Mouse (Mus musculus) right cerebral cortex, postnatal 4 days (tissue): Measurements from ENCODE around the gene Fam187a.

Experiments
- DNase-seq: peaks from one replicate; pipeline ENCODE4 v3.0.0-alpha.2; 2022

The Fam187a gene

DNA sequence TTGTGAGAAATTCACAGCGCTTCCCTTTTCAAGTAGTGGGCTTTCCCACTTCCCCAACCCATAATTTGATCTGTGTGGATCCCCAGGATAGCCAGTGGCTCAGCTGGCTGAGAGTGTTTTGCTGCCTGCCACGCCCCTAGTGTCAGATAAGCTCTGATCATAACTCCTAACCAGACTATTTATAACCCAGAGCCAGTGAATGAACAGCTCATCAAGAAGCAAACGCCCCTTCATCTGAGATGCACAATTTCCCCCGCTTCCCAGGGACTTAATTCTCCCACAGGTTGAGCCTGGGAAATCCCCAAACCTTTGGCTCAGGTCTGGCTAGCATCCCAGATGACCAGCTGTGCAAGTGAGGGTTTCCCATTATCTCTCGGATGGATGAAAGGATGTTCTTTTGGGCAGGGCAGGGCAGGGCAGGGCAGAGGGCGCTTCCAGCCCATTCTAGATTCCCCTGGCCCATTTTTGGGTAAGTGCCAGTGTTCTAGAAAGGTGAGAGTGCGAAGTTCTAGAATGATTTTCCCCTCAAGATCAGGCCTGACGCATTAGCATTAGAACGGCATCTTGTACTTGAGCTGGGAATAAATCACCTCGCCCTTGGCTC is at the start of gene Fam187a:
Fam187a (plus strand) TSS at position 554 of the 604 bp plus-strand sequence.
- no peak for DNase-seq

DNA sequence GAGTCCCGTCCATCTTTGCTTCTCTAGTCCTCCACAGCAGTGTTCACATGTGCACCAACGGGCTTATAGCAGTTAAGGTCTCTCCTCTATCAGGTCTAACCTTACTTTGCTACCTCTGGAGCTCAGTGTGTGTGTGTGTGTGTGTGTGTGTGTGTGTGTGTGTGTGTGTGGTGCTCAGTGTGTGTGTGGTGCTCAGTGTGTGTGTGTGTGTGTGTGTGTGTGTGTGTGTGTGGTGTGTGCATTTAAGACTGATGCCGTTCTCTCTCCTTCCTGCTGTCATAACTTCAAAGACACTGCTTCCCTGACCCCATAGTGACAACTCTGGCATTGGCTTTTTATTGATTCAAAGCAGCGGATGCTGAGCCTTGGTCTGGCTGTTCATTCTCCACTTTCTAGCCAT is 49.4 kb upstream of the Fam187a start, which contains the start of gene Higd1b:
Higd1b (plus strand) TSS at position 301 of the 400 bp plus-strand sequence.
- DNase-seq = no peak

DNA sequence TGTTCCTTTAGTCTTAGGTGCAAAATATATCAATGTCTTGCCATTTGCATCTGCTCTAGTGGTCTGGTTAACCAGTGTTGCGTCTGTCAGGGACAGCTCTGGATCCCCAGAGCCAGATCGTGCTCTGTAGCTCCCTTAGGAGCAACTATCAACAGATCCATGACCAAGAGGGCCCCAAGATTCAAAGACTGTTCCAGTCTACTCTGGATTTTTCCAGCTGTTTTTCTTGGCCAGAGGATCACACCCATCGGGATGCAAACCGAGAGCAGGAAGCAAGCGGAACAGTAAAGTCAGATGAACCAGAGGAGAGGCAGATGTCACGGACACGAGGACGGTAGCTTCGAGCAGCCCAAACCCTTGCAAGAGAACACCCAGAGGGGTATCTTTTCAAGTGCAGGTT is 48.8 kb upstream of the Fam187a start:
- DNase-seq = no peak

DNA sequence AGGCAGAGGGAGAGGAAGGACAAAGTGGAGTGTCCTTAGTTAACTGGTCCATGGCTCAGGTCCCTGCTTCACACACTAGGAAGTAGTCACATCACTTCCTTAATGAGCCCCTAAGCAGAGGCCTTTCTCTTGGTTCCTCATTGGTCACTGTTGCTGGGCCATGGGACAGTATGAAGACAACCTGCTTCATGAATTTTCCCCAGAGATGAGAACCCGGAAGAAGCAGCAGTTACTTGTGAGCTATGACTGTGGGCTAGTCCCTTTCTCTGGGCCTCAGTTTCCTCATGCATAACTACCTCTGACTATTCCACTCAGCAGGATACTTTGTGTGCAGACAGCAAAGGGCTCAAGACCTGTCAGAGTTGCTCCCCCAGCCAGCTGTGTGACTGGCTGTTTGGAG is 47.6 kb upstream of the Fam187a start:
- DNase-seq = no peak

DNA sequence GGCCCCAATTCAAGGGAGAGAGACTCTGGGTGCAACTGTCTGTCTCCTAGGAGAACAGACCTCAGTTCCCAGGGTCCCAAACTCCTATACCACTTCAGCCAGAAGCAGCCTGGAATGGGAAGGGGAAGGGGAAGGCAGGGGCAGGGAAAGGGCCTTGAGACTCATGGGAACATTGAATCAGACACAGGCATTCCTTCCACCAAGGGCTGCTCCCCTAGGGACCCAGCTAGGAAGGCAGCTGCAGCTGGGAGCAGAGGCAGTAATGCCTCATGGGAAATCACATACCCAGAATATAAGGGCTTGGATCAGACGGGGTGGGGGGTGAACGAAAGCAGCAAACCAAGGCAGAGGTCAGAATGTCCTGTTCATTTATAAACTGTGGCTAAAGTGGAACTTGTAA is 46.8 kb upstream of the Fam187a start:
- DNase-seq = no peak

DNA sequence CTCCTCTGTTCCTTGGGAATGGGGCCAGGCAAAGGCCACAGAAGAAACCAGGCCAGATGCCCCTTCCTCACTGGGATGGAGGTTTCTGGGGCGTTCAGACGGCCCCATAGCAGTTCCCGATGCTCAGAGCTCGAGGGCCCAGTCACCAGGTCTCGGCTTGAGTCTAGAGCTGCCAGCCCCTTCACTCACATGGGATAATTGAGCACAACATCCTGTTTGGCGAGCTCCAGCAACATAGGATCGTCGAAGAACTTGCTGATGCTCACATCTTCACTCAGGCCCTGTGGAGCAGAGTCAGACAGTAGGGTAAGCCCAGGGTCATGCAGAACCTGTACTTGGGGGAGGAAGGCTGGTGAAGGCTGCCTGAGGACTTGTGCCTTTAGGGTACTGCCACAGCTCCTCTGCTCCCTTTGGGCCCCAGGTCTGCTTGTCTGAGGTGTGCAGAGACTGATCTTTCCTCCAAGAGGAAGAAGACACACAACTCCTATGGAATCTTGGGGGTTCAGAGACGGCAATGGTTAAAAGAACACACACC is 46.3 kb upstream of the Fam187a start:
- no peak for DNase-seq

DNA sequence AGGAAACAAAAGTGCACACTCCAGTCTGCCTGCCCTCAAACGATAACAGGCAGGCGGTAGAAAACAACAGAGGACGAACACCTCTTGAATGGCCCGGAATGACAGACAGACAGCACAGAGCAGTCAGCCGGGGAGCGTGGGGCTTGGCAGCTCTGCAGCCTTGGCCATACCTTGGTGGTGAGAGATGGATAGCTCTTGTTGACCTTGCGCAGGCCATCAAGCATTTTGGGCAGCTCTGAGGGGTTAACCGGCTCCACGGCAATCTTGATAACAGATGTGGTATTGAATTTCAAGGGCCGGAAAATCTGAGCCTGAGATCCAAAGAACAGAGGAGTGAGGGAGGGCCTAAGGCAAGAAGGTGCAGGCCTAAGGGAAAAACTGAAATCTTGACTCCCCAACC is 39.0 kb upstream of the Fam187a start:
- DNase-seq = no peak

DNA sequence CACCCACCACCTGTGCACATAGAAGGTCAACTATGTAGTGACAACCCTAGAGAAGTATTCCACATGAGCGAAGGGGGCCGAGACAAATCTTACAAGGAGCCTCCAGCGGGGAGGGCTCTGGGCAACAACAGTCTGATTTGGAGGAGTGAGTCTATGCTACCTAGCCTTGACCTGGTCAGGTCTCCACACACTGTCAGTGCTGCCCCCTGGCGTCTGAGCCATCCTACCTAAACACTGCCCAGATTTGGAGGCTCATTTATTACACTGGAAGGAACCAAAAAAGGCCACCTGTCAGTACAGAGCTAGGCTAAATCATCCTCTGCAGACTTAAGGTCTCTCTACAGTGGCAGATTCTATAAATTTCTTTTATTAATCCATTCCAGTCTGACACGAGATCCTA is 33.1 kb upstream of the Fam187a start:
- DNase-seq = peak; percentile 61

DNA sequence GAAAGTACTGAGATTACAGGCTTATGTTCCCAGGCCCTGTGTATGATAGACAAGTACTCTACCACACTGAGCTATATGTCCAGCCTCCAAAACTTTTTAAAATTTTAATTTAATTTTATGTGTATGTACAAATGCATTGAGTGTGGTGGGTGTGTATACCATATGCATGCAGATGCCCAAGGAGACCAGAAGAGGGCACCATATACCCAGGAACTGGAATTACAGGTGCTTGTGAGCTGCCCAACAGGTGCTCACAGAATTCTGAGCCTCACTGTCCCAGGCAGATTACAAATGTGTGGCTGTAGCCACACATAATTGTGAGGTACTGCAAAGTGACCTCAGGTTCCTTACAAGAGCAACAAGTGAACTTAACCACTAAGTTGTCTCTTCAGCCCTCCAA is 31.2 kb upstream of the Fam187a start:
- no peak for DNase-seq

DNA sequence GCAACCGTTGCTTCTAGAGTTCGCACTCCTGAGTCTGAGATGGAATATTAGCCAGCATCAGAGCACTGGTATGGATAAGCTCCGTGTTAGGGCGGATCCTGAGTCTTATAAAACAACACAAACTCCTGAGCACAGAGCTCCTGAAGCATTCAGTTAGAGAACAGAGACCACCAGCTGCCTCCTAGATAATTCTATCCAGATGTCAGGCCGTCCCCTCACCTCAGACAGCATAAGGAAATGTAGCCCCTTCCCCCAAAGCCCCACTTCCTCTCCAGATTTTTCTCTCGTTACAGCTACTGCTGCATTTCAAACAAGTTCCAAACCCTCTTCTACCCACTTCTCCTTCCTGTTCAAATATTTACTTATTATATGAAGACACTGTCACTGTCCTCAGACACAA is 29.0 kb upstream of the Fam187a start:
- DNase-seq = no peak

DNA sequence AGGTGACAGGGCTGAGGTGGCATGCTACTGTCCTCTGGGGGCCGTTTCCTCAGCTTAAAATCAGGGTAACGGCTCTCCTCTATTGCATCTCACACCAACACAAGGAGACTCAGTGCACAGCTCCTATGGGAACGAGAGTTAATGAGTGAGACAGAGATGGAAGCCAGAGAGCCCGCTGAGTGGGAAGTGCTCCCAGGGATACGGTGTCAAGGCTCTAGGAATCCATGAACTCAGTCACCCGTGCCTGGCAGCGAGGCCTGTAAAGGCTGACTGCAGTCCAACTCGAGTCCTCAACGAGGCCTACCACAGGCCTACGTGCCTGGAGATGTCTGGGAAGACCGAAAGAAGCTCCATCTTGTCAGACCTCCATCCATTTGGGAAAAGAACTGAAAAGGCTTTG is 26.0 kb upstream of the Fam187a start:
- DNase-seq = no peak

DNA sequence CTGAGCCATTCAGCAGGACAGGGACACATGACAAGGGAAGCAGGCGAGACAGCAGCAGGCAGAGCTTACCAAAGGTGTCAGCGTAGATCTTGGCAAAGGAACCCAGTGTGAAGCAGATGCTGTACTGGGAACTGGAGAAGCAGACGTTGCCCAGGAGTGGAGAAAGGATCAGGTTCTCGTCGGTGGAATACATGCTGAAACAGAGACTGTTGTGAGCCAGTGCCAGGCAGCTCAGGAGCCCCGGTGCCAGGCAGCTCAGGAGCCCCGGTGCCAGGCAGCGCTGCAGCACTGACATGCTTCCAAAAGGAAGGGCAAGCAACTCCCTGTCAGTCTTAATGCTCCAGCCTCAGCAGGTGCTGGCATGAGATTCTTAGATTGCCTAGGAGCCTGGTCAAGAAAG is 25.0 kb upstream of the Fam187a start:
- DNase-seq = no peak

DNA sequence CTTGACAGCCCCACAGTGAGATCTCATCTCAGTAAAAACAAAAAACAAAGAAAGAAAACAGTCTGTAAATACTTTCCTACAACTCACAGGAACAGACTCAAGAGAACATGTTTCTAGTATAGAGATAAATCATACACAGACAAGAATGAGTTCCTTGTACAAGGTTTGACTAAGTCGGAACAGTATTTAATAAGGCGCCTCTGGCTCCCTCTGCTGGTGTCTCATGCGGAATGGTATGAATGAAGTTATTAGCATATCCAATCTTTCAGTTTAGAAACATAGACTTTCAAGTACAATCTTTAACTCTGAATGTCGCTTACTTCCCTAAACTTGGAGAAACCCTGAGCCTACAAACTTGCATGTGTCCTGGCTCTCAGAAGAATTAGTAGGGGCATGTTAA is 20.7 kb upstream of the Fam187a start:
- peak; percentile 83 for DNase-seq

DNA sequence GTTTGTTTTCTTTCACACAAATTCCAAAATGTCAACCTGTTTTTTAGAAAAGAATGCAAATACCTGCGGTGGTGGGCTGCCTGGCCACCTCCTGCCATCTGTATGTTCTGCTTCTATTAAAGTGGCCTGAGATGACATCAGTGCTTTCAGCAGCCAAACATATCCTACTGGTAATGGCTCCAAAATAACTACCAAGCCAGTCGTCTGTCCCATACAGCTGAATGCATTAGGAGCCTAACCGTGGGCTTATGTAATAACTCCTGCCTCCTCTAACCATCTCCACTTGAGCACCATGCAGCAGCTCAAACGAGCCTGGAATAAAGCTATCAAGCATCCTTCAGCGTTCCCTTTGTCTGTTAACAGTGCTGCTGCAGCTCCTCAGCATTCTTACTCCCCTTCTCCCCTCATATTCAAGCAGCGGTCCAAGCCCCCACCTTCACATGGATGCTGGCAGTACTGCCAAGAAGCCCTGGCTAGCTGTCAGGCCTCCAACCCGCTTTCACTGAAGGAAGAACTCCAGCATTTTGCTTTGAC is 10.1 kb upstream of the Fam187a start:
- DNase-seq = no peak

DNA sequence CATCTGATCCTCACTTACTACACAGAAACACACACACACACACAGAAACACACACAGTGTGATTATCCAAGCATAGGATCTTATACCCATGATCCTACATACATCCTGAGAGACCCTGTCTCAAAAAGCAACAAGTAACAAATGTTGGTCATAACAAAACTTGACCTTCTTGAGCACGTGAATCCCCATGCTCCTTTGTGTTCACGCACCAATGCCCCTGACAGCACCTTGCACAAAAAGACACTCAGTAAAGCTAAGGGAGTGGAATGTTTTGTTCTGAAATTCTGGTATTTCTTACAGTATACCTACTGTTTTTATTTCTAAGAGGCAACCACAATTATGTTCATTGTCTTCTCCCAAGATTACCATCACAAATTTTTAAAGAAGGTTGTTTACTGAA is 5.4 kb upstream of the Fam187a start:
- no peak for DNase-seq

DNA sequence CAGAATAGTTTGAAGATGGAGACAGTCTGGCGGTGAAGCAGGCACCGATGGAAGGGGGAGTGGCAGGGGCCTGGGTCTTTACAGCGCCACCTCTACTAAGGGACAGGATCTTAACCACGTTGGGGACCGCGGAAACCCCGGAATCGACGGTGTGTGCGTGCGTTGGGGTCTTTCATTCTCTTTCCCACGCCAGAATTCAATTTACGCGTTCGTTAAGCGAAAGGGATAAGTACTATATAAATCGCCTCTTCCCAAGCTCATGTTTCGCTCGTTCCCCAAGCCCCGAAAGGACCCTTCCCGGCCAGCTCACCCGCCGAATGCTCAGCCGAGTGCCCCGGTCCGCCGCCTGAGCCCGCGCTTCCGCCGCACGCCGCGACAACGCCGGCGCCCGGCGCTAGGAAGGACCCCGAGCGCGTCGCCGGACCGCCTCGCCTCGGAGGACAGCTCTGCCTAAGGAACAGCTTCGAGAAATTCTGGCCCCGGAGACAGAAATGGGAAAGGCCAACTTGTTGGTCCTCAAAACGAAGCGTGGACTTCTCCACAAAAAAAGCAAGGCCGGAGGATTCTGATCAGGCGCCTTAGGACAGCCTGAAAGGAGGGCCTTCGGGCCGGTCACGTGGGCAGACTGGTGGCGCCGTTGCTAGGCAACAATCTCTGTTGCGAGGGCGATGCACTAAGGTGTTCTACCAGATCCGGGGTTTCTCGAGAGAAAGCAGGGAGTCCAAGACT is 4.2 kb upstream of the Fam187a start, which contains the start of the genes Eftud2 and Ccdc103:
Eftud2 (minus strand) TSS at position 401 of the 729 bp plus-strand sequence.
Ccdc103 (plus strand) TSS at position 620 of the 729 bp plus-strand sequence.
- DNase-seq = peak; percentile 89

DNA sequence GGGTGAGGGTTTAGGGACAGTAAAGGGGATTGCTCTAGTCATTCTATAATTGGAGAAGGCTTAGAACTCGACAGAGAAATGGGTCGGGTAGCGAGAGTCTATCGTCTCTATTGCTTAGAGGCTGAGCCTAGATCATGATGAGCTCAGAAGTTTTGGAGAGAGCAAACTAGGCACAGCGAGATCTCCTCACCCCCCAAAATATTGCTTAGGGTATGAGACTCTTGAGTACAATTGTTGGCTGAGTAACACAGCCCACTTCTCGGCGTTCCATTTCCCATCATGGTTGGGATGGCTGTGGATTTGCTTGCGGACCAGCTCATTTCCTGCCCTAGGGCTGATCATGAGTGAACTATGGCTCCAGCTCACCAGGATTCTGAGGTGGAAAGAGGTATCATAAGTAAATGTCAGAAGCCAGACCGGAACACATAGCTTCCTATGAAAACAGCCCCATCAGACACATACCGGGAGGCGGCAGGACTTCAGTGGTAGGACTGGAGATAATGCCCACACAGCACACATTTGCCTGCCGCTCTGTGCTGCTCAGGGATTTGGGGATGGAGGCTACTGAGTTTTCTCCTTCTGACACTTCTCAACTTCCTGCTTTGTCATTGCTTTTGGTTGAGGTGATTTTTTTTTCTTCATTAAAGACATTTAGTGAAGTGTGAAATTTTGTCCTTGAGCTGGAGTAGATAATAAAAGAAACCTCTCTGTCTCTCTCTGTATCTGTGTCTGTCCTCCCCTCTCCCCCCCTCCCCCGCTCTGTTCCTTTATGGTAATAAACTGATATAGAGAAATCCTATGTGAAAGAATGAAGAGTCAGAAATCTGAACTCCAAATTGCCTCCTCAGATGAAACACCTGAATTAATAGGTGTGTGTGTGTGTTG is 3.4 kb upstream of the Fam187a start:
- no peak for DNase-seq

DNA sequence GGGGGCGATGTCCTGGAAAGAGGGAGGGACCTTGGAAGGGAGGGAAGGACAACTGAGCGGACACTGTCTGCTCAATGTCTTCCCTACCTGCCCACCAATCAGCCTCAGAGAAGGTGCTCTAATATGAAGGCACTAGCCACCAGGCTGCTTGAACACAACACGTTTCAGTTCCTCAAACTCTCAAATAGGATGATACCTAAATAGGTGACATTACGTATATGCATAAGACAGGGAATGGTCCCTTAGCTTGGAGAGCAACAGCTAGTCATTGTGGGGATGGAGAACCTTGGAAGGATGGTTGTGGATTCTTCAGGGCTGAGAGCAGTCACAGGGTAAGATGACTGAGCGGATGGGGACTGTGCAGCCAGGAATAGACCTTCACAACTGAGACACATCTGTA is 2.5 kb downstream of the Fam187a start:
- DNase-seq = no peak

DNA sequence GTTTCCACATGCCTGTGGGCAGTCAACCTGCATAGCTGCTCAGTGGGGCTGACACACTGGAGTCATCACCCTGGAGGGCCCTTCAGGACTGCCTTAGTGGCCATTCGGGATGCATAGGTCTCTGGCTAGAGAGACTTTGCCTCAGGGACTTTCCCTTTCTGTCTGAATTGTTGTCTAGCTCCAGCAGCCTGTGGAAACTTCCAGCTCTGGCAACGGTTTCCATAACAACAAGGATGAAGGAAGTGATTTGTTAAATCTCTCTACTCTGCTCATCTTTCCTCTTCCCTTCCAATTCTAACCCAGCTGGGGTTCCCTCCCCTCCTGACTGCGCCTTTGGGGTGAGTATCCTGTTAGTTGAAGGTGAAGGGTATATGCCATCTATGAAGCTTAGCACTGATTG is 3.2 kb downstream of the Fam187a start:
- no peak for DNase-seq

DNA sequence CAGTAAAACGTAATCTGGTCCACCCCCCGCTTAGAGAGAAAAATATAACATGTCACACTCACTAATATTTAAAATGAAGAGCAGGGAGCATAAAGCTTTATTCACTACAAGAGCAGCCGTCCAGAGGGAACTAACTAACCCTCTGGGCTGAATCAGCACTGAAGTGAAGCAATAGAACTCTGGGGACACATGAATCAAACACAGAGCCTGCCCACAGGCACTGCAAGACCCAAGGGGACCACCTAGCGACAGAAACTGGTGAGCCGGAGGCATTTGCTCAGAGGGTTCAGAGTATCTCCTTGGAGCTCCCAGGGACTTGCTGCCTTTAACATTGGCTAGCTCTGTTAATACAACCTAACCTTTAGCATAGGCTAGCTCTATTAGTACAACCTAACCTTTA is 5.1 kb downstream of the Fam187a start:
- DNase-seq = no peak

DNA sequence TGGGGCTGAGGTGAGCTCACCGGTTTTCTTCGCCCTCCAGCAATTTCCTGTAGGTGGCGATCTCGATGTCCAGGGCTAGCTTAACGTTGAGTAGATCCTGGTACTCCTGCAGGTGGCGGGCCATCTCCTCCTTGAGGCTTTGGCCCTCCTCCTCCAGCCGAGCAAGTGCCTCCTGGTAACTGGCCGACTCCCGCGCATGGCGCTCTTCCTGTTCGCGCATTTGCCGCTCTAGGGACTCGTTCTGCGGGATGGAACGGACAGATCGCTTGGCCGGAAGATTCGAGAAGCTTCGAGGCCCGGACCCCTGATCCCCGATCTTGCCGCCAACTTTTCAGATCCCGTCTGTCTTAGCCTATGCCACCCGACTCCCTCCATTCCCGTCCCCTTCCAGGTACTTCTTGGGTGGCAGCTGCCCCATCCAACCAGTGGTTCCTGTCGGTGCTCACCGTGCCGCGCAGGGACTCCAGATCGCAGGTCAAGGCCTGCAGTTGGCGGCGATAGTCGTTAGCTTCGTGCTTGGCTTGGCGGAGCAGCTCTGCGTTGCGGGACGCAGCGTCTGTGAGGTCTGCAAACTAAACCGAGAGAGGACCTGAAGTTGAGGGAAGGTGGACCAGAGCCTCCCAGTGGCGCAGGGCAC is 8.2 kb downstream of the Fam187a start:
- peak; percentile 44 for DNase-seq

DNA sequence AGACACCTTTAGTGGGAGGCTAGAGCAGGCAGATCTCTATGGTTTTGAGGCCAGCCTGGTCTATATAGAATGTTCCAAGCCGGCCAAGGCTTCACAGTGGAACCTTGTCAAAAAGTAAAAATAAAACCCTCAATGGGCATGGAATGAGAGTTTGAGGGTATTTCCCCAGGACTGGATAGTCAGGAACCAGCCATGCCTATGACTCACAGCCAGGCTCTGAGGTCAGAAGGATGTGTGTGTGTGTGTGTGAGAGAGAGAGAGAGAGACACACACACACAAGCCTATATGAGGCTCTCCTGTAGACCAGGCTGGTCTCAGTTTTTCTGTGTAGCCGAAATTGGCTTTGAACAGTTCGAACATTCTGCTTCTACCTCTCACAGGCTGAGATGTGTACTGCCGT is 9.7 kb downstream of the Fam187a start:
- no peak for DNase-seq

DNA sequence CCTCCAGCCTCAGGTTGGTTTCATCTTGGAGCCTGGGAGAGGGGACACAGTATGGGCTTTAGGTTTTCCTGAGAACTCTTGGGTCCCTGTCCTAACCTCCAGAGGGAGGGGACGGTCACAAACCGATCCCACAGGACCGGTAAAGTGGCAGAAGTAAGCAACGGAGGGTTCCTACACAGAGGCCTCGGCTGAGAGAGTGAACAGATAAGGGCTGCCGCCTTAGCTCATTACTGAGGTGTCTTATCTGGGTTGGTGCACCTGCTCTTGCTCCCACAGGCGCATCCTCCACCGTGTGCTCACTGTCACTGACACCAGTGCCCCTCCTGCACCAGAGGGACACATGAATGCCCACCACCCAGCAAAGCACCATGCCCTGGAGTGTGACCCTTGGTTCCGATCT is 10.8 kb downstream of the Fam187a start:
- no peak for DNase-seq
